Mouse (Mus musculus): ENCODE results near the gene Hist1h4i.

DNA sequence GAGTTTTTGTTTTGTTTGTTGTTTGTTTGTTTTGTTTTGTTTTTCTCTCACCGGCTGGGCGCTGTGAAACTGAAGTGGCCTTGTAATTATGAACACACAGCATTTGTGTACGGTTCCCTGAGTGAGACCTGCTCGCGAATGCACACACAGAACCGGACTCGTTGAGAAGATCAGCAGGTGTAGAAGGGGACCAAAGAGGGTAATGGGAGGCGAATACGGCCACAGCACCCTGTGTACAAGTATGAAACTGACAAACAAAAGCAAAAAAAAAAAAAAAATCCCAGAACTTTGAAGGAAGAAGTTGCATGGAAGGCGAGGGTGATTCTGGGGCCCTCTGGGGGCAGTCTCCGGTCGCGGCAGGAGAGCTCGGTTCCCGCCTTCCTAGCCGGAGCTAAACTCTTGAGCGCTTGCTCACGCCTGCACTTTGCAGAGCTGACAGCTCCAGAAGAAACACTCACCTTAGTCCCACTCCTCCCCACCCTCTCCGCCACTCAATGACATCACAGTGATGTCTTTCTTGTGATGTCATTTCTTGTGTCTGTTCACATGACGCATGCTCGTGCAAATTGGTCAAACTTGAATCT lies 45.7 kb downstream of the Hist1h4i start:
- TF ChIP-seq CTCF (IDR thresholded peaks at IDR 0.05; ENCODE audit: control insufficient read depth, insufficient read depth, insufficient read length) (no peak), MAX (IDR thresholded peaks at IDR 0.05) (peak; percentile 38), MYOD1 (IDR thresholded peaks at IDR 0.05; ENCODE audit: control insufficient read depth, insufficient read length, low read depth) (no peak), MYOG (IDR thresholded peaks at IDR 0.05; ENCODE audit: control insufficient read depth, extremely low read depth, insufficient read length) (no peak), USF1 (IDR thresholded peaks at IDR 0.05; ENCODE audit: low read depth) (no peak), CEBPB (IDR thresholded peaks at IDR 0.05; ENCODE audit: low read depth) (no peak)

All from C2C12 (cell line).